Mouse (Mus musculus) thymus, adult 2 months (tissue): ENCODE measurements around the gene Pon1. TPM values are rescaled to one million over a fixed set of nuclear protein-coding genes. Genes with fewer than 3 reads are reported as not detected.

ENCODE experiments used
- DNase-seq: peaks from one replicate; pipeline ENCODE4 v3.0.0; 2021
- H3K27ac ChIP-seq: fragments of 200-500 bp; 2 replicates; pipeline ENCODE4 v1.5.1; 2012; ENCODE audit warnings: low read length, control low read depth; ENCODE audit not compliant: control insufficient read depth, insufficient read depth
- H3K27me3 ChIP-seq: fragments of 200-500 bp; 2 replicates; pipeline ENCODE4 v1.6.1; 2012; ENCODE audit warnings: mild to moderate bottlenecking, low read length, moderate library complexity, mixed read lengths; ENCODE audit not compliant: control insufficient read depth, insufficient read depth
- H3K36me3 ChIP-seq: fragments of 200-500 bp; 2 replicates; pipeline ENCODE4 v1.6.1; 2012; ENCODE audit warnings: mild to moderate bottlenecking, low read length, moderate library complexity; ENCODE audit not compliant: control insufficient read depth, insufficient read depth
- H3K4me1 ChIP-seq: fragments of 200-500 bp; replicated peaks from 2 replicates; pipeline ENCODE4 v1.6.1; 2012; ENCODE audit warnings: low read length; ENCODE audit not compliant: control insufficient read depth, insufficient read depth
- H3K4me3 ChIP-seq: fragments of 200-500 bp; 2 replicates; pipeline ENCODE4 v1.5.1; 2012; ENCODE audit warnings: mild to moderate bottlenecking, low read length, control low read depth, moderate library complexity; ENCODE audit not compliant: control insufficient read depth, insufficient read depth
- CTCF ChIP-seq: fragments of 200-500 bp; IDR thresholded peaks from 2 replicates; pipeline ENCODE4 v1.5.1; 2012; ENCODE audit warnings: mild to moderate bottlenecking, control low read depth, low read length, moderate library complexity, borderline replicate concordance; ENCODE audit not compliant: control insufficient read depth, poor library complexity, insufficient read depth; ENCODE audit errors: extremely low read depth
- POLR2A ChIP-seq: fragments of 200-500 bp; IDR thresholded peaks from 2 replicates; pipeline ENCODE4 v1.6.1; 2012; ENCODE audit warnings: mild to moderate bottlenecking, low read length, control low read depth, moderate library complexity; ENCODE audit not compliant: control insufficient read depth, poor library complexity, insufficient read depth; ENCODE audit errors: extremely low read depth
- WGBS: fragments of 180-500 bp; shearing (Covaris S2); methylation state at CpG from one replicate; pipeline ENCODE4 v1.1.7; 2018; 5-methylcytosine and 5-hydroxymethylcytosine counted together
- polyA plus RNA-seq: library from polyadenylated mRNA; depleted of rRNA; stranded (reverse); fragments of >200 nt; gene quantifications from 2 replicates; pipeline ENCODE4 v1.2.3, GENCODE M21; 2012; rRNA removed

Gene Pon1
- polyA plus RNA-seq, 1 experiment = 1.6 TPM

GRCm38 (mm10) chr6:5120229-5120628 lies 73.5 kb downstream of the Pon1 start:
- H3K27ac ChIP-seq = no peak overlapping the region
- no peaks in the 10 kb centered on the region for H3K36me3 ChIP-seq
- no peaks in the 10 kb centered on the region for H3K4me1 ChIP-seq
- WGBS = 92% methylated on average over 3 of the region's 3 CpGs
- H3K4me3 ChIP-seq = no peak overlapping the region
- no peak for DNase-seq
- TF ChIP-seq POLR2A (no peak), CTCF (no peak)
- no peaks in the 10 kb centered on the region for H3K27me3 ChIP-seq

GRCm38 (mm10) chr6:5119181-5119910 lies 74.4 kb downstream of the Pon1 start:
- Histone ChIP-seq H3K4me3 (no peak overlapping the region), H3K27me3 (no peaks in the 10 kb centered on the region), H3K36me3 (no peaks in the 10 kb centered on the region), H3K4me1 (no peaks in the 10 kb centered on the region), H3K27ac (no peak overlapping the region)
- 98% methylated on average over 15 of the region's 15 CpGs for WGBS
- DNase-seq = no peak
- no peak for TF ChIP-seq CTCF
- TF ChIP-seq POLR2A = no peak

Other genes with a start within 250 kb of the Pon1 start
- gene Pon3, start 62.3 kb upstream of the Pon1 start, polyA plus RNA-seq = 3.9 and 5.4 TPM in 2 replicates
- gene Pon2, start 104.5 kb upstream of the Pon1 start, polyA plus RNA-seq = 15.0 and 20.0 TPM in 2 replicates
- gene Asb4, start 189.4 kb upstream of the Pon1 start, polyA plus RNA-seq = 0.34 and 0.61 TPM in 2 replicates